Mouse (Mus musculus) hindbrain, embryonic 11.5 days (tissue): ENCODE results near the gene Srgap3. TPM values are rescaled to one million over a fixed set of nuclear protein-coding genes. Genes with fewer than 3 reads are reported as not detected.

Source experiments
- ATAC-seq: fragments of 200-750 bp; cut with Nextera tagmentation; 2 replicates; pipeline ENCODE4 v1.8.0; 2017; ENCODE audit warnings: mild to moderate bottlenecking, moderate TSS enrichment, moderate library complexity; ENCODE audit not compliant: low FRiP score
- DNase-seq: peaks from one replicate; pipeline ENCODE4 v3.0.0-alpha.2; 2015; ENCODE audit warnings: low spot score
- H3K27ac ChIP-seq: fragments of 300-500 bp; sonication (generic); 2 replicates; pipeline ENCODE4 v1.5.1; 2014; ENCODE audit warnings: mild to moderate bottlenecking, low read depth, low read length
- H3K27me3 ChIP-seq: fragments of 300-500 bp; sonication (generic); 2 replicates; pipeline ENCODE4 v1.6.1; 2014; ENCODE audit warnings: mild to moderate bottlenecking, low read length, moderate library complexity, mixed read lengths; ENCODE audit not compliant: control insufficient read depth, insufficient read depth
- H3K36me3 ChIP-seq: fragments of 300-500 bp; sonication (generic); 2 replicates; pipeline ENCODE4 v1.6.1; 2014; ENCODE audit warnings: mild to moderate bottlenecking, low read length, moderate library complexity, mixed read lengths; ENCODE audit not compliant: control insufficient read depth, insufficient read depth
- H3K4me1 ChIP-seq: fragments of 300-500 bp; sonication (generic); replicated peaks from 2 replicates; pipeline ENCODE4 v1.6.1; 2014; ENCODE audit warnings: low read length, mixed read lengths; ENCODE audit not compliant: control insufficient read depth, insufficient read depth
- H3K4me2 ChIP-seq: fragments of 300-500 bp; sonication (generic); replicated peaks from 2 replicates; pipeline ENCODE4 v1.6.1; 2014; ENCODE audit warnings: mild to moderate bottlenecking, low read depth, low read length
- H3K4me3 ChIP-seq: fragments of 300-500 bp; sonication (generic); 2 replicates; pipeline ENCODE4 v1.5.1; 2014; ENCODE audit warnings: low read depth, low read length
- H3K9ac ChIP-seq: fragments of 300-500 bp; sonication (generic); 2 replicates; pipeline ENCODE4 v1.6.1; 2014; ENCODE audit warnings: low read depth, low read length
- H3K9me3 ChIP-seq: fragments of 300-500 bp; sonication (generic); 2 replicates; pipeline ENCODE4 v1.6.1; 2016; ENCODE audit warnings: low read length; ENCODE audit not compliant: control insufficient read depth
- WGBS: fragments of 180-500 bp; shearing (Covaris S2); extraction: QIAGEN DNeasy Blood & Tissue Kit; methylation state at CpG from one replicate; pipeline ENCODE4 v1.1.7; 2014; 5-methylcytosine and 5-hydroxymethylcytosine counted together
- polyA plus RNA-seq: library from polyadenylated mRNA; unstranded; fragments of >200 nt; fragmentation: Nextera tagmentation; extraction: Ambion mirVana; gene quantifications from 2 replicates; pipeline ENCODE4 v1.2.1, GENCODE M21; 2014

The Srgap3 gene
- polyA plus RNA-seq, 1 experiment from 2014 or later: 89.6 TPM

DNA sequence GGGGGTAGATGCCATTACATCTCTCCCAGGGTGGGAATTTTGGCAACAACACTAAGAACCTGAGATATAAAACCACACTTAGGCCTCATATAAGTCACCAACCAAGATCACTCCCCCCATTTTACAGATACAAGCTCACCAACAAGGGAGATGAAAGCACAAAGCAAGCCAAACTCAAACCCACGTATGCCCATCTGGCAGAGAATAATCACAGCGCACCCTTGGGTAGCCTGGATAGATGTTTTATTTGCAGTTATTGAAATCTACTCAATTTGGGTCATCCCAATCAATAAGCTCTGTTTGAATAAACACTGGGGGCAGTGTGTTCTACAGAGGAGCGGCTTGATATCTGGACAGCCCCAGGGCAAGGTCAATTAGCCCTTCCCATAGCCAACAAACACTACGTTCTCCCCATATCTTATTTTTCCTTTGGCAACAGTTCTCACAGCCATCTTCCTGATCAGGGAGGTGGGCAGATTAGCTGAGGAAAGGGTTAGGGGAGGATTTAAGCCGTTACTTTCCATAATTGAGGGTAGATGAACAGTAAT lies 63.4 kb downstream of the Srgap3 start:
- ATAC-seq (no peak), DNase-seq (no peak)
- Histone ChIP-seq H3K4me1 (peaks cover 27% of the 10 kb centered on the region), H3K4me3 (no peak overlapping the region), H3K9me3 (no peaks in the 10 kb centered on the region), H3K27ac (peak overlapping the region; percentile 75; the same call in 1 of the 2 replicates), H3K36me3 (no peaks in the 10 kb centered on the region), H3K27me3 (no peaks in the 10 kb centered on the region), H3K9ac (peak overlapping the region; percentile 31; the same call in 1 of the 2 replicates), H3K4me2 (no peak overlapping the region; the same call in 1 of the 2 replicates)
- 78% methylated on average over 5 of the region's 5 CpGs for WGBS

DNA sequence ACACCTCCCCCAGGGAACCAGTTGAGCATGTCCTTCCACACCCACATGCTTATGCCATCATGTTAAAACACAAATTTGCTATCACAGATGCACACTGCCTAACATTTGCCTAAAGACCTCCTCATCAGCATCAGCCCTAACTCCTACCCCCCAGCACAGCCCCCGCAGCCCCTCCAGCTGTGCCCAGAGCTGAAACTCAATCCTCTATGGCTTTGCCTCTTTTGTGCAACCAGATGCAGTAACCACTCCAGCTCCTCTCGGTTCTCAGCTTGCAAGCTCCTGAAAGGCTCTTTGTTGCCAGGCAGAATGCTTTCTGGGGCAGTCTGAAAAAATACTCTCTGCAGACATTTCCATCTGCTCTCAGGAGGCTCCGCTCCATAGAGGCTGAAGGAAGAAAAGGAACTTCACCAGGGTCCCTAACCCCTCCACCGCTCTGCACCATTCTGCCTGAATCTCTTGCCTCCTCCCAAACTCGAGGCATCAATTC lies 67.0 kb downstream of the Srgap3 start:
- 0 out of 2 replicates have a peak, but pooled peaks cover 2% of the 10 kb centered on the region for H3K36me3 ChIP-seq
- no peak overlapping the region for H3K9ac ChIP-seq
- no peaks in the 10 kb centered on the region for H3K27me3 ChIP-seq
- H3K4me1 ChIP-seq: peaks cover 25% of the 10 kb centered on the region
- no peaks in the 10 kb centered on the region for H3K9me3 ChIP-seq
- H3K4me3 ChIP-seq: no peak overlapping the region
- DNase-seq (peak; percentile 64), ATAC-seq (peak; percentile 76)
- 7% methylated on average over 5 of the region's 5 CpGs for WGBS
- H3K4me2 ChIP-seq: 0 out of 2 replicates have a peak overlapping the region, but pooled peaks have one; percentile 7
- peak overlapping the region; percentile 91 for H3K27ac ChIP-seq

- WGBS: 89% methylated on average over 5 of the region's 5 CpGs
- H3K36me3 ChIP-seq: 0 out of 2 replicates have a peak, but pooled peaks cover 2% of the 10 kb centered on the region
- no peaks in the 10 kb centered on the region for H3K9me3 ChIP-seq
- DNase-seq: no peak
- H3K4me1 ChIP-seq: peaks cover 17% of the 10 kb centered on the region
- no peaks in the 10 kb centered on the region for H3K27me3 ChIP-seq
- H3K27ac ChIP-seq: no peak overlapping the region
- ATAC-seq: no peak
- H3K9ac ChIP-seq: no peak overlapping the region
- no peak overlapping the region for H3K4me3 ChIP-seq
- no peak overlapping the region for H3K4me2 ChIP-seq
Observed at GRCm38 (mm10) chr6:112879154-112879553, 67.9 kb downstream of the Srgap3 start.

DNA sequence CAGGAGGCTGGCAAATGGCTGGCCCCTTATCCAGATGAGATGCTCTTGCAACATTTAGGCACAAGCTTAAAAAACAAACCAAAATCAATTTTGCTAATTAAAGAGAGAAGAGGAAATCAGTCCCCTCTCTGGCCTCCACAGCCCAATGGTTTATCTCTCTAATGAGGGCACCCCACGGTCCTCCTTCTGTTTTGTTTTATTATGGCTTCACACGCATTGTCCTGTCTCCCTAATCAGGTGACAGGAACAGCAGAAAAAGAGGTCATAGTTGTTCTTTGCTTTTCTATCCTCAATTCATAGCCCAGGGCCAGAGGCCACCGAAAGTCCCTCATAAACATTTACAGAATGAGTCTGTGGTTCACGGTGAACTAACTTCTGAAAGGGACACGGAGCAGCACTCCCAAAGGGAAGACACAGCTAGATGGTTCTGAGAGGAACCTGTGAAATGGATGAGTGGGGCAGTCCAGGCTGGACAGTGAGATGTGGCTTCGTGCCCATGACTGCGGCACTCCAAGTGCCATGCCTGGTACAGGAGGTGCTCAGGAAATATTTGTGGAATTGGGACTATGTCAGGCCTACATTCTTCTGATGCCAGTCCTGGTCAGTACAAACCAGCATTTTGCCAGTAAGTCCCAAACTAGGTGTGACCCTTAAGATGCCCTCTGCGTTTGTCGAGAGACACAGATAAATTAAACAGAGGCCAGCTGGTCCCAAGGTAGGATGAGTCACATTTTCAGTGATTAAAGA lies 73.8 kb downstream of the Srgap3 start:
- Histone ChIP-seq H3K27me3 (no peaks in the 10 kb centered on the region), H3K27ac (no peak overlapping the region), H3K4me3 (no peak overlapping the region), H3K9me3 (no peaks in the 10 kb centered on the region), H3K9ac (no peak overlapping the region), H3K4me2 (no peak overlapping the region), H3K4me1 (no peaks in the 10 kb centered on the region; the same call in 1 of the 2 replicates), H3K36me3 (0 out of 2 replicates have a peak, but pooled peaks cover 2% of the 10 kb centered on the region)
- ATAC-seq (no peak), DNase-seq (no peak)
- WGBS: 92% methylated on average over 9 of the region's 9 CpGs

- no peak overlapping the region for H3K4me3 ChIP-seq
- 85% methylated on average over 7 of the region's 7 CpGs for WGBS
- no peak overlapping the region for H3K9ac ChIP-seq
- H3K9me3 ChIP-seq: no peaks in the 10 kb centered on the region
- H3K27me3 ChIP-seq: no peaks in the 10 kb centered on the region
- no peak overlapping the region for H3K4me2 ChIP-seq
- 0 out of 2 replicates have a peak, but pooled peaks cover 2% of the 10 kb centered on the region for H3K4me1 ChIP-seq
- H3K36me3 ChIP-seq: no peaks in the 10 kb centered on the region
- ATAC-seq: no peak
- DNase-seq: no peak
- H3K27ac ChIP-seq: no peak overlapping the region
Observed at GRCm38 (mm10) chr6:112871241-112871780, 75.8 kb downstream of the Srgap3 start.

GRCm38 (mm10) chr6:112868197-112868957 lies 78.7 kb downstream of the Srgap3 start:
- Histone ChIP-seq H3K36me3 (no peaks in the 10 kb centered on the region), H3K4me2 (no peak overlapping the region), H3K27me3 (no peaks in the 10 kb centered on the region), H3K4me1 (0 out of 2 replicates have a peak, but pooled peaks cover 4% of the 10 kb centered on the region), H3K9me3 (no peaks in the 10 kb centered on the region), H3K9ac (no peak overlapping the region), H3K27ac (no peak overlapping the region), H3K4me3 (no peak overlapping the region)
- WGBS: 91% methylated on average over 9 of the region's 9 CpGs
- ATAC-seq (no peak), DNase-seq (no peak)

DNA sequence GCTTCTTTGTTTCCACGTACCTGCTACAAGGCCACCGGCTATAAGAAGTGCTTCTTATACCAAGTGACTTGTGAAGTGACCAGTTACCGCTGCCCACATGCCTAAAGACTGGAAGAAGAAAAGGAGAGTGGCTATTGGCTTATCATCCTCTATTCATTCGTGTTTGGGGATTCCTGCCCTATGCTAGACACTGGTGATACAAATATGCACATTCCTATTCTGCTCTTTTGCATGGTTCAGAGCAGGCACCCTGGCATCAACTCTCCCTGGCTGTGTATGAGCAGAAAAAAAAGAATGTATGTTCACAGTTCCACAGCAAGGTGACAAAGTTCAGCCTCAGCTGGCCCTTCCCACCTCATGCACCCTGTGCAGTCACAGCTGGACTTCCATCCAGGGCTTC lies 81.0 kb downstream of the Srgap3 start:
- Histone ChIP-seq H3K9ac (no peak overlapping the region), H3K27me3 (no peaks in the 10 kb centered on the region), H3K4me1 (0 out of 2 replicates have a peak, but pooled peaks cover 4% of the 10 kb centered on the region), H3K9me3 (no peaks in the 10 kb centered on the region), H3K27ac (no peak overlapping the region), H3K4me2 (no peak overlapping the region), H3K4me3 (no peak overlapping the region), H3K36me3 (no peaks in the 10 kb centered on the region)
- ATAC-seq (no peak), DNase-seq (no peak)
- 81% methylated on average over 4 of the region's 4 CpGs for WGBS

- H3K36me3 ChIP-seq: no peaks in the 10 kb centered on the region
- ATAC-seq: peak; percentile 22; the same call in 1 of the 2 replicates
- H3K9ac ChIP-seq: no peak overlapping the region
- H3K4me3 ChIP-seq: no peak overlapping the region
- H3K4me2 ChIP-seq: no peak overlapping the region
- 57% methylated on average over 5 of the region's 6 CpGs for WGBS
- H3K9me3 ChIP-seq: no peaks in the 10 kb centered on the region
- H3K27me3 ChIP-seq: no peaks in the 10 kb centered on the region
- peak; percentile 19 for DNase-seq
- peaks cover 4% of the 10 kb centered on the region; the same call in 1 of the 2 replicates for H3K4me1 ChIP-seq
- H3K27ac ChIP-seq: no peak overlapping the region
Observed at GRCm38 (mm10) chr6:112865021-112865531, 82.0 kb downstream of the Srgap3 start.
